Mouse (Mus musculus): ENCODE measurements around the gene Pth.

GRCm38 (mm10) chr7:113420771-113421170, 32.4 kb upstream of the Pth start:
- TF ChIP-seq POLR2A (IDR thresholded peaks at IDR 0.05; ENCODE audit: control insufficient read depth in 1 of 2, insufficient read depth in 1 of 2, low read depth in 1 of 2, low read length in 2 of 2, poor library complexity in 1 of 2) (no peak), SMC3 (IDR thresholded peaks at IDR 0.05; ENCODE audit: low read depth, low read length) (no peak), KAT2A (conservative IDR thresholded peaks at IDR 0.05; ENCODE audit: low read depth, low read length) (no peak)

All from MEL (cell line).